Mouse (Mus musculus): Measurements from ENCODE around the gene BC107364. TPM values are rescaled to one million over a fixed set of nuclear protein-coding genes. Genes with fewer than 3 reads are reported as not detected.
"Not testable (repeated sequence)": the region's sequence is repeated elsewhere in the genome, so short reads cannot be mapped to it uniquely, and the experiment has no call there.

BC107364 gene
- polyA plus RNA-seq, 1 experiment from 2014 or later, result 0.25 TPM

DNA sequence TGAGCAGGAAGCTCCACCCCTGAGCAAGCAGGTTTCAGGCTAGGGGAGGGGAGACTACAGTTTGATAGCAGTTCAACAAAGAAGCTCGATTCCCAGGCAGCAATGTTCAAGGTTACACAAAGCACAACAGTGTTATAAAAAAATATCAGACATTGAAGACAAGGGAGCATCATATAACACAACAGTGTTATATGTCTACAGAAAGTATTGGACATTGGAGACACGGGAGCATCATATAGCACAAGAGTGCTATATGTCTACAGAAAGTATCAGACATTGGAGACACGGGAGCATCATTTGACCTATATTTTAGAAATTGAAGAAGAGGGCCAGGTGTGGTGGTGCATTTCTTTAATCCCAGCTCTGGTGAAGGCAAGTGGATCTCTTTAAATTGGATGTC lies 25.0 kb upstream of the BC107364 start:
- no peak for ATAC-seq (ENCODE audit: low FRiP score, low TSS enrichment)
- Histone ChIP-seq H3K4me1 (ENCODE audit: insufficient read depth, low read length) (peaks cover 11% of the 10 kb centered on the region), H3K27me3 (ENCODE audit: insufficient read depth, low read length) (peaks cover 61% of the 10 kb centered on the region), H3K9ac (replicated peaks; ENCODE audit: low read length) (no peak overlapping the region), H3K4me3 (ENCODE audit: low read length) (no peak overlapping the region), H3K4me2 (replicated peaks; ENCODE audit: low read depth, low read length) (no peak overlapping the region), H3K27ac (ENCODE audit: low read length) (no peak overlapping the region), H3K9me3 (ENCODE audit: low read length) (0 out of 2 replicates have a peak, but pooled peaks cover 3% of the 10 kb centered on the region), H3K36me3 (ENCODE audit: insufficient read depth, low read length) (no peaks in the 10 kb centered on the region)
- 39% methylated on average over 3 of the region's 3 CpGs for WGBS

DNA sequence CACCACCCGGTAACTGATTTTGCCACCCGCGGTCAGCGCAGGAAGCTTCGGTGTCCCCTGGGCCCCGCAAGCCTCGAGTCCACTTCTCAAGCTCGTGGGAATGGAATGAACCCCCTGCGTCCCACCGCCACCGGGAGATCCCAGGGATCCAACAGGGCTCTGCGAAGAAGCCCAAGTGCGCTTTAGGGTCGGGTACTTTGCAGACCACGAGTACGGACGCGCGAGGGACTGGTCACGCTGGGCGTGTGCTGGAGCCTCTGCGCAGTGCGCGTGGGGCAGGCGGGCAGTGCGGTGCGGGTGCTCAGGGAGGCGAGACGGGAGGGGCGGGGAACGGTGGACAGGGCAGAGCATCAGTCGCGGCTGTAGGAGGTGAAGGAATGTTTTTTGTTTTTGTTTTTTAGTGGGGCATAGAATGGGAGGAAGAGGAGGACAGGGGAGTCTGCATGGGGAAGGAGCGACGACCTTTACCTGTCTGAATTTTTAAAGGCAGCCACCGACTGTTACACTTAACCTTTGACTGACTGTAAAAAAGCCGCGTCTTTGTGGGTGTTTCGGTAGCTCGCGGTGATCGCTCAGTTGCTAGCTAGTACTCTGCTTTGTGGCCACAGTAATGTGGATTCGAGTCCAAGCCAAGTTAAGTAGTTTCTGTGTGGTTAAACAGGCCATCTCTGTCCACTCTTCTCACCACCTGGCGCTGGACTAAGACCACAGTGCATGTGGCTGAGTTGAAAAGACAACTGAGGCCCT lies 23.0 kb upstream of the BC107364 start:
- Histone ChIP-seq H3K9me3 (ENCODE audit: low read length) (no peaks in the 10 kb centered on the region), H3K27me3 (ENCODE audit: insufficient read depth, low read length) (peaks cover 70% of the 10 kb centered on the region), H3K4me2 (replicated peaks; ENCODE audit: low read depth, low read length) (peak overlapping the region; percentile 79), H3K9ac (replicated peaks; ENCODE audit: low read length) (peak overlapping the region; percentile 39; the same call in 1 of the 2 replicates), H3K27ac (ENCODE audit: low read length) (no peak overlapping the region), H3K4me1 (ENCODE audit: insufficient read depth, low read length) (peaks cover 11% of the 10 kb centered on the region), H3K4me3 (ENCODE audit: low read length) (peak overlapping the region; percentile 48), H3K36me3 (ENCODE audit: insufficient read depth, low read length) (no peaks in the 10 kb centered on the region)
- 0 out of 2 replicates have a peak, but pooled peaks have one; percentile 35 for ATAC-seq (ENCODE audit: low FRiP score, low TSS enrichment)
- 1% methylated on average over 44 of the region's 44 CpGs for WGBS

DNA sequence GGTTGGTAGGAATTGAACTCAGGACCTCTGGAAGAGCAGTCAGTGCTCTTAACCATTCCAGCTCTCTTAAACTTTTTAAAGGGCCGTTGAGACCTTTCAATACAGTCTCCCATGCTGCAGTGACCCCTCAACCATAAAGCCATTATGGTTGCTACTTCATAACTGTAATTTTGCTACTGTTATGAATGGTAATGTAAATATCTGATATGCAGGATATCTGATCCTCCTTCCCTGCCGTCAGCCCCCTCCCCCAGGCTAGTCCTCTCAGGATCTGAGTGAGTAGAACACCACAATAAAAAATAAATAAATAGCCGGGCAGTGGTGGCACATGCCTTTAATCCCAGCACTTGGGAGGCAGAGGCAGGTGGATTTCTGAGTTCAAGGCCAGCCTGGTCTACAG lies 21.4 kb upstream of the BC107364 start:
- Histone ChIP-seq H3K27me3 (ENCODE audit: insufficient read depth, low read length) (peaks cover 74% of the 10 kb centered on the region), H3K4me1 (ENCODE audit: insufficient read depth, low read length) (peaks cover 11% of the 10 kb centered on the region)
- not testable (repeated sequence) for H3K27ac ChIP-seq (ENCODE audit: low read length); H3K4me2 ChIP-seq (replicated peaks; ENCODE audit: low read depth, low read length); H3K4me3 ChIP-seq (ENCODE audit: low read length); H3K36me3 ChIP-seq (ENCODE audit: insufficient read depth, low read length); H3K9ac ChIP-seq (replicated peaks; ENCODE audit: low read length); H3K9me3 ChIP-seq (ENCODE audit: low read length); ATAC-seq (ENCODE audit: low FRiP score, low TSS enrichment)
- WGBS, result 52% methylated on average over 3 of the region's 3 CpGs

DNA sequence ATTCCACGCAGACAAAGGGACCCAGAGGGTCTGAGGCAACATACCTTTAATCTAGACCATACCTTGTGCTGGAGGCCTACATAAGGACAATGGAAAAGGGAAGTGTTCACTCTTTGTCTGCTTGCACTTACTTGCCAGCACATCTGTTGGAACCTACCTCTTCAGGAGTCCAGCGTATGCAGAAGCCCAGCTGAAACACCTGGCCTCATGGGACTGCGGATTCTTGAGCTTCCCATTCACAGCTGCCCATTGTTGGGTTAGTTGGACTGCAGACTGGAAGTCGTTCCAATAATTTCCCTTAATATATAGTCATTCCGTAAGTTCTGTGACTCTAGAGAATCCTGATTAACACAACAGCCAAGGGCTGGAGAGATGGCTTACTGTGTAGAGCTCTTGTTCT lies 20.0 kb upstream of the BC107364 start:
- Histone ChIP-seq H3K4me2 (replicated peaks; ENCODE audit: low read depth, low read length) (no peak overlapping the region), H3K9me3 (ENCODE audit: low read length) (no peaks in the 10 kb centered on the region), H3K36me3 (ENCODE audit: insufficient read depth, low read length) (no peaks in the 10 kb centered on the region), H3K4me1 (ENCODE audit: insufficient read depth, low read length) (peaks cover 11% of the 10 kb centered on the region), H3K27me3 (ENCODE audit: insufficient read depth, low read length) (peaks cover 59% of the 10 kb centered on the region), H3K4me3 (ENCODE audit: low read length) (no peak overlapping the region), H3K9ac (replicated peaks; ENCODE audit: low read length) (no peak overlapping the region), H3K27ac (ENCODE audit: low read length) (no peak overlapping the region)
- 82% methylated on average over 5 of the region's 5 CpGs for WGBS
- no peak for ATAC-seq (ENCODE audit: low FRiP score, low TSS enrichment)

DNA sequence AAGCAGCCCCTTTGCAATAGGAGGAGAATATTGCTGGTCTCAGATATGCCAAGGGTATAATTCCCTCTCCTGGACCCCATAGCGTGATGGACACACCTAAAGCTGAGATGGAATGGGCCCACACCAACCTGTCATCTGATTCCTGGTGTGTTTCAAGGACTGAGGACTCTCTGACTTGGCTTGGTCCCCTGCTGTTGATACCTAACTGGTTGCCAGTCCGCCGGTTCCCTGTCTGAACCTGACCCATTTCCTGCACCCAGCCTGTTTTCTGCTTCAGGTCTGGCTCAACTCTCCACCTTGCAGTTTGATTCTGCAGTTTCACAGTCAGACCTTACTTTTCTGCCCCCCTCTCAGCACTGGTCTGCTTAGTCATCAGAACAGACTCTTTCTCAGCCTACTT lies 17.5 kb upstream of the BC107364 start:
- no peaks in the 10 kb centered on the region for H3K9me3 ChIP-seq (ENCODE audit: low read length)
- H3K4me2 ChIP-seq (replicated peaks; ENCODE audit: low read depth, low read length), result no peak overlapping the region
- no peak overlapping the region for H3K9ac ChIP-seq (replicated peaks; ENCODE audit: low read length)
- H3K4me1 ChIP-seq (ENCODE audit: insufficient read depth, low read length), result peaks cover 2% of the 10 kb centered on the region
- WGBS, result 78% methylated on average over 3 of the region's 3 CpGs
- no peak overlapping the region for H3K27ac ChIP-seq (ENCODE audit: low read length)
- no peak overlapping the region for H3K4me3 ChIP-seq (ENCODE audit: low read length)
- H3K36me3 ChIP-seq (ENCODE audit: insufficient read depth, low read length), result no peaks in the 10 kb centered on the region
- ATAC-seq (ENCODE audit: low FRiP score, low TSS enrichment), result no peak
- peaks cover 50% of the 10 kb centered on the region for H3K27me3 ChIP-seq (ENCODE audit: insufficient read depth, low read length)

DNA sequence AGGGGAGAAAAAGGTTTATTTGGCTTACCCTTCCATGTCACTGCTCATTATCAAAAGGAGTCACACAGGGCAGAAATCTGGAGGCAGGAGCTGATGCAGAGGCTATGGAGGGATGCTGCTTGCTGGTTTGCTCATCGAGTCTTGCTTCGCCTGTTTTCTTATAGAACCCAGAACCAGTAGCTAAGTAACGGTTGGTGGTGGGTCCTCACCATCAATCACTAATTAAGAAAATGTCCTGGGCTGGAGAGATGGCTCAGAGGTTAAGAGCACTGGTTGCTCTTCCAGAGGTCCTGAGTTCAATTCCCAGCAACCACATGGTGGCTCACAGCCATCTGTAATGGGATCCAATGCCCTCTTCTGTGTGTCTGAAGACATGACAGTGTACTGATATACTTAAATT lies 16.2 kb upstream of the BC107364 start:
- H3K4me2 ChIP-seq (replicated peaks; ENCODE audit: low read depth, low read length); H3K9ac ChIP-seq (replicated peaks; ENCODE audit: low read length); ATAC-seq (ENCODE audit: low FRiP score, low TSS enrichment); H3K36me3 ChIP-seq (ENCODE audit: insufficient read depth, low read length); H3K27ac ChIP-seq (ENCODE audit: low read length); H3K4me1 ChIP-seq (ENCODE audit: insufficient read depth, low read length); H3K9me3 ChIP-seq (ENCODE audit: low read length); H3K4me3 ChIP-seq (ENCODE audit: low read length): not testable (repeated sequence)
- H3K27me3 ChIP-seq (ENCODE audit: insufficient read depth, low read length), result peaks cover 44% of the 10 kb centered on the region
- 85% methylated on average over 3 of the region's 3 CpGs for WGBS

DNA sequence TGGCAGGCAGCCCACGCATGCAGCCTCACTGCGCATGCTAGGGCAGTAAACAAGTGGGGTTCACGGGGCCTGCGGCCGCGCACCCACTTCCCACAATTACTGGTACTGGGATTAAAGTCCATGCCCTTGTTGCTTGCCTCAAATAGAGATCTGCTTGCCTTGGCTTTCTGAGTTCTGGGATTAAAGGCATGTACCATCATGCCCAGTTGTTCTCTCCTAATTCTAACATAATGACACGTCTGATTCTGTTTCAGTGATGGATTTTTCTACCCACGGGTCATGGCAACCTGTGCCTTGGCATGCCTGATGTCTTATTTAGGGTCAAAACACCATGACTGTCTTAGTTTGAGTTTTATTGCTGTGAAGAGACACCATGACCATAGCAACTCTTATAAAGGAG lies 15.5 kb upstream of the BC107364 start:
- WGBS, result 89% methylated on average over 8 of the region's 8 CpGs
- H3K9ac ChIP-seq (replicated peaks; ENCODE audit: low read length), result no peak overlapping the region

DNA sequence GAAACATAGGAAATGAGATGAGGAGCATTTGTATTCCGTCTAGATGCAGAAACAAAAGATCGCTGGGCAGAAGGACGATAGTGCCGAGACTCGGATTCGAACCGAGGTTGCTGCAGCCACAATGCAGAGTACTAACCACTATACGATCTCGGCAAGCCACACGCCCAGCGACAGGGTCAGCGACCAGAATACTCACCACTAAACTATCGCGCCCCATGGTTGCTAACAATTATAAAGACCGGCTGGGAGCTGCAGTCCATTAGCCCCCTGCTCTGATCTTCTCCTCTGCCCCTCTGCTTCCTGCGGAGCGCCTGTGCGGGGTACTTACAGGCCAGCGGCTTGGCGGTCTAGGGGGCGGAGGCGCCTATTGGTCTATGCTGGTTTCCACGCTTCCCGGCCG lies 11.8 kb upstream of the BC107364 start:
- ATAC-seq (ENCODE audit: low FRiP score, low TSS enrichment), result no peak
- 0 out of 2 replicates have a peak overlapping the region, but pooled peaks have one; percentile 0 for H3K9ac ChIP-seq (replicated peaks; ENCODE audit: low read length)

More for the DNA sequence above, 15.5 kb upstream of the BC107364 start:
- ATAC-seq (ENCODE audit: low FRiP score, low TSS enrichment), result no peak
- Histone ChIP-seq H3K4me2 (replicated peaks; ENCODE audit: low read depth, low read length) (no peak overlapping the region), H3K9me3 (ENCODE audit: low read length) (no peaks in the 10 kb centered on the region), H3K4me1 (ENCODE audit: insufficient read depth, low read length) (no peaks in the 10 kb centered on the region), H3K36me3 (ENCODE audit: insufficient read depth, low read length) (no peaks in the 10 kb centered on the region), H3K27ac (ENCODE audit: low read length) (no peak overlapping the region), H3K27me3 (ENCODE audit: insufficient read depth, low read length) (peaks cover 37% of the 10 kb centered on the region), H3K4me3 (ENCODE audit: low read length) (no peak overlapping the region)

DNA sequence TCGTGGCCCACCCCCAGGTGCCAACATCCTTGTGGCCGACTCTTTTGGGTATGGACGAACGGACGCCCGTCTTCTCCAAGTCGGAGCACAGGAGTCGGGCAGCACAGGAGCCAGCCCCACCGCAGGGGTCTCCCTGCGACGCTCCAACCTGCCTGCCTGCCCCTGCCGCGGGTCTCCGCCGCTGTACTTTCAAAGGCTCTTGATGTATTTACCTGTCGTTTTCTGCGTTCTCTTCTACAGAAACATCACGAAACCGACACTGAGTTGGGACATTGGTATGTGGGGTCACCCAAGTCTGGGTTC lies 8.4 kb upstream of the BC107364 start:
- H3K36me3 ChIP-seq (ENCODE audit: insufficient read depth, low read length); H3K4me1 ChIP-seq (ENCODE audit: insufficient read depth, low read length); H3K27ac ChIP-seq (ENCODE audit: low read length); H3K4me3 ChIP-seq (ENCODE audit: low read length); H3K9me3 ChIP-seq (ENCODE audit: low read length); H3K9ac ChIP-seq (replicated peaks; ENCODE audit: low read length); H3K4me2 ChIP-seq (replicated peaks; ENCODE audit: low read depth, low read length): not testable (repeated sequence)
- peak; percentile 36; the same call in 1 of the 2 replicates for ATAC-seq (ENCODE audit: low FRiP score, low TSS enrichment)
- WGBS, result no CpG with 5 or more reads among the region's 19 CpGs
- H3K27me3 ChIP-seq (ENCODE audit: insufficient read depth, low read length), result peaks cover 16% of the 10 kb centered on the region

More for the DNA sequence above, 11.8 kb upstream of the BC107364 start:
- Histone ChIP-seq H3K4me1 (ENCODE audit: insufficient read depth, low read length) (no peaks in the 10 kb centered on the region), H3K27ac (ENCODE audit: low read length) (no peak overlapping the region), H3K4me2 (replicated peaks; ENCODE audit: low read depth, low read length) (peak overlapping the region; percentile 28; the same call in 1 of the 2 replicates), H3K9me3 (ENCODE audit: low read length) (no peaks in the 10 kb centered on the region), H3K36me3 (ENCODE audit: insufficient read depth, low read length) (no peaks in the 10 kb centered on the region), H3K27me3 (ENCODE audit: insufficient read depth, low read length) (peaks cover 23% of the 10 kb centered on the region), H3K4me3 (ENCODE audit: low read length) (0 out of 2 replicates have a peak overlapping the region, but pooled peaks have one; percentile 17)
- WGBS, result 8% methylated on average over 25 of the region's 25 CpGs

DNA sequence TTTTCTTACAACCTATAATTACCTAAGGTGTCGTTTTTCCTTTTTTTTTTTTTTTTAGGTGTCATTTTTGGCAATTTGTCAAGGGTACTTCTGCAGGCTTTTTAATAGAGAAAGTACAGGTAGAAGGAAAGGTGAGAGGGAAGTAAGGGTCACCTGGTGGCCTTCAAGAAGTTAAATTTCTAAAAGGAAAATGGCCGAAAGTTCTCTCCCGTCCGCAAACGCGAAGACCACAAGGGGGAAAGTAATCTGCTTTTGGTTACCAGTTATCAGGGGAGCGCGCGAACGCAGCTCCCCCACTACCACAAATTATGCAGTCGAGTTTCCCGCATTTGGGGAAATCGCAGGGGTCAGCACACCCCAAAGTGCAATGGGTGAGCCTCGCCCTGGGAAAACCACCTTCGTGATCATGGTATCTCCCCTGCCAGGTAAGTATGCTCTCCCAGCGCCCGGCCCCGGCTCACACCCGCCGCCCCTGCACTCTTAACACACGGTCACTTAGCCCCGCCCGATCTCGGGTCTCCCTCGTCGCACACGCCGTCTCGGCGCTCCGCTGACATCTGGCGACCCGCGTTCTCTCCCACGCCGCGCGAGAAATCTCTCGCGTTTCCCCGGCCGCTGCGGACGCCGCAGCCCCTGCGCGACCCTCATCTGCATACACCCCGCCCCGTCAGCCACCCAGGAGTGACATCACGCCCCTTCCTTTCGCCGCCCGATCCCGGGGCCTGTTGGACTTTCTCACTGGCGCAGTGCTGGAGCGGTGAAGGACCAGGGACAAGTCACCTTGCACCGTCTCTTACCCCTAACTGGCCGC lies 7.9 kb upstream of the BC107364 start:
- WGBS, result 0% methylated on average over 1 of the region's 58 CpGs

More for the DNA sequence above, 7.9 kb upstream of the BC107364 start:
- H3K9me3 ChIP-seq (ENCODE audit: low read length); H3K36me3 ChIP-seq (ENCODE audit: insufficient read depth, low read length); H3K9ac ChIP-seq (replicated peaks; ENCODE audit: low read length); H3K4me1 ChIP-seq (ENCODE audit: insufficient read depth, low read length); H3K4me3 ChIP-seq (ENCODE audit: low read length); H3K4me2 ChIP-seq (replicated peaks; ENCODE audit: low read depth, low read length); H3K27ac ChIP-seq (ENCODE audit: low read length): not testable (repeated sequence)
- peak; percentile 95 for ATAC-seq (ENCODE audit: low FRiP score, low TSS enrichment)
- peaks cover 15% of the 10 kb centered on the region for H3K27me3 ChIP-seq (ENCODE audit: insufficient read depth, low read length)
